Mouse (Mus musculus) ES-E14 (cell line): ENCODE measurements around the gene Gm29427. TPM values are rescaled to one million over a fixed set of nuclear protein-coding genes. Genes with fewer than 3 reads are reported as not detected.

ENCODE experiments used
- DNase-seq: peaks from one replicate; pipeline ENCODE4 v3.0.0-alpha.2; 2013; ENCODE audit warnings: low read depth, low spot score
- H3K27ac ChIP-seq: 2 replicates; pipeline ENCODE4 v1.5.1; 2012; ENCODE audit warnings: low read depth, mild to moderate bottlenecking, low read length, moderate library complexity, mixed read lengths; ENCODE audit not compliant: poor library complexity, insufficient read depth, severe bottlenecking
- H3K36me3 ChIP-seq: 2 replicates; pipeline ENCODE4 v1.6.1; 2012; ENCODE audit warnings: mild to moderate bottlenecking, low read length, moderate library complexity, mixed read lengths; ENCODE audit not compliant: control insufficient read depth, poor library complexity, insufficient read depth, severe bottlenecking
- H3K4me1 ChIP-seq, 2 experiments: fragments of 150-350 bp in 1 of 2; sonication (generic) in 1 of 2; 2 replicates each; pipeline ENCODE4 v1.6.1; 2012; ENCODE audit warnings: low read length in 2 of 2, mild to moderate bottlenecking in 1 of 2, mixed read lengths in 1 of 2; ENCODE audit not compliant: control insufficient read depth in 2 of 2, insufficient read depth in 2 of 2, poor library complexity in 1 of 2
- H3K4me3 ChIP-seq, 2 experiments: fragments of 150-350 bp in 1 of 2; sonication (generic) in 1 of 2; 2 replicates each; pipeline ENCODE4 v1.5.1; 2012; ENCODE audit warnings: low read length in 2 of 2, low read depth in 1 of 2, mild to moderate bottlenecking in 1 of 2, mixed read lengths in 1 of 2; ENCODE audit not compliant: insufficient read depth in 1 of 2, poor library complexity in 1 of 2, severe bottlenecking in 1 of 2
- H3K9ac ChIP-seq: 2 replicates; pipeline ENCODE4 v1.6.1; 2012; ENCODE audit warnings: low read depth, mild to moderate bottlenecking, low read length, mixed read lengths; ENCODE audit not compliant: poor library complexity, insufficient read depth, severe bottlenecking
- H3K9me3 ChIP-seq: fragments of 150-350 bp; sonication (generic); 2 replicates; pipeline ENCODE4 v1.6.1; 2012; ENCODE audit warnings: low read depth, mild to moderate bottlenecking, low read length; ENCODE audit not compliant: control insufficient read depth, insufficient read depth
- CHD2 ChIP-seq: IDR thresholded peaks from 2 replicates; pipeline ENCODE4 v1.6.1; 2014; ENCODE audit warnings: mild to moderate bottlenecking, low read depth, low read length, inconsistent platforms
- HCFC1 ChIP-seq: IDR thresholded peaks from 2 replicates; pipeline ENCODE4 v1.6.1; 2012; ENCODE audit warnings: low read length, inconsistent platforms, borderline replicate concordance; ENCODE audit not compliant: insufficient read depth
- MAFK ChIP-seq: IDR thresholded peaks from 2 replicates; pipeline ENCODE4 v1.6.1; 2014; ENCODE audit warnings: mild to moderate bottlenecking, low read depth, low read length, inconsistent platforms; ENCODE audit not compliant: insufficient read depth
- ZC3H11A ChIP-seq: IDR thresholded peaks from 2 replicates; pipeline ENCODE4 v1.6.1; 2012; ENCODE audit warnings: low read depth, mild to moderate bottlenecking, inconsistent platforms, low read length, borderline replicate concordance
- ZNF384 ChIP-seq: IDR thresholded peaks from 2 replicates; pipeline ENCODE4 v1.6.1; 2012; ENCODE audit warnings: low read depth, low read length, inconsistent platforms
- in situ Hi-C, 2 experiments: fragments of 600-800 bp; cut with MboI; formaldehyde crosslinking; loops; one replicate each; pipeline ENCODE4 v1.15.1; 2025; ENCODE audit warnings: low sequenced_read_pairs in 2 of 2, inconsistent platforms in 1 of 2; ENCODE audit not compliant: unreplicated experiment in 2 of 2
- total RNA-seq: library from RNA; depleted of rRNA; stranded (reverse); fragments of 300-350 nt; gene quantifications from 2 replicates; pipeline ENCODE4 v1.2.3, GENCODE M21; 2012

Gene Gm29427
- total RNA-seq, 1 experiment: 0.18 TPM

GRCm38 (mm10) chr1:130743775-130744174 is 28.2 kb upstream of the Gm29427 start:
- Histone ChIP-seq H3K4me3 (no peak overlapping the region), H3K36me3 (no peaks in the 10 kb centered on the region), H3K4me1 (peaks cover 0 to 5% of the 10 kb centered on the region in 2 experiments; a peak in 2 of 4 replicates), H3K9me3 (no peaks in the 10 kb centered on the region), H3K9ac (no peak overlapping the region), H3K27ac (no peak overlapping the region)
- no peak for DNase-seq
- in situ Hi-C loops: no loop called here
- TF ChIP-seq MAFK (no peak), HCFC1 (no peak), CHD2 (no peak), ZNF384 (no peak), ZC3H11A (no peak)

GRCm38 (mm10) chr1:130742201-130742600 is 26.6 kb upstream of the Gm29427 start:
- no peaks in the 10 kb centered on the region for H3K36me3 ChIP-seq
- in situ Hi-C loops: no loop called here

GRCm38 (mm10) chr1:130740781-130741720 is 25.5 kb upstream of the Gm29427 start:
- no peak overlapping the region for H3K9ac ChIP-seq
- H3K27ac ChIP-seq: no peak overlapping the region
- in situ Hi-C loops: no loop called here
- H3K4me3 ChIP-seq: no peak overlapping the region
- TF ChIP-seq CHD2 (no peak), ZNF384 (no peak), MAFK (no peak), ZC3H11A (no peak), HCFC1 (no peak)
- DNase-seq: no peak
- H3K36me3 ChIP-seq: no peaks in the 10 kb centered on the region
- H3K9me3 ChIP-seq: no peaks in the 10 kb centered on the region
- peaks cover 0 to 7% of the 10 kb centered on the region in 2 experiments; a peak in 2 of 4 replicates for H3K4me1 ChIP-seq

More at GRCm38 (mm10) chr1:130742201-130742600, 26.6 kb upstream of the Gm29427 start:
- H3K4me3 ChIP-seq: no peak overlapping the region
- DNase-seq: no peak
- no peak overlapping the region for H3K9ac ChIP-seq
- H3K4me1 ChIP-seq: peaks cover 0 to 7% of the 10 kb centered on the region in 2 experiments; a peak in 2 of 4 replicates
- TF ChIP-seq ZNF384 (no peak), CHD2 (no peak), MAFK (no peak), ZC3H11A (no peak), HCFC1 (no peak)
- no peak overlapping the region for H3K27ac ChIP-seq
- no peaks in the 10 kb centered on the region for H3K9me3 ChIP-seq

- Histone ChIP-seq H3K36me3 (no peaks in the 10 kb centered on the region), H3K4me3 (no peak overlapping the region), H3K27ac (no peak overlapping the region), H3K4me1 (peaks cover 0 to 7% of the 10 kb centered on the region in 2 experiments; a peak in 2 of 4 replicates), H3K9me3 (no peaks in the 10 kb centered on the region), H3K9ac (no peak overlapping the region)
- no peak for DNase-seq
- in situ Hi-C loops: no loop called here
- no peak for TF ChIP-seq MAFK
- TF ChIP-seq CHD2: no peak
- TF ChIP-seq HCFC1: no peak
- TF ChIP-seq ZC3H11A: no peak
- TF ChIP-seq ZNF384: no peak
These were observed 24.6 kb upstream of the Gm29427 start for GRCm38 (mm10) chr1:130740227-130740648.
